Mouse (Mus musculus) hindbrain, embryonic 15.5 days (tissue): Measurements from ENCODE around the gene Sdcbp2. TPM values are rescaled to one million over a fixed set of nuclear protein-coding genes. Genes with fewer than 3 reads are reported as not detected.
"Not testable (repeated sequence)": the region's sequence is repeated elsewhere in the genome, so short reads cannot be mapped to it uniquely, and the experiment has no call there.

Experiments used
- ATAC-seq: fragments of 200-750 bp; cut with Nextera tagmentation; 2 replicates; pipeline ENCODE4 v1.8.0; 2017; ENCODE audit warnings: low read depth, moderate number of reproducible peaks, moderate TSS enrichment; ENCODE audit not compliant: low FRiP score
- H3K27ac ChIP-seq: fragments of 300-500 bp; sonication (generic); replicated peaks from 2 replicates; pipeline ENCODE4 v1.5.1; 2015; ENCODE audit warnings: mild to moderate bottlenecking, inconsistent platforms
- H3K27me3 ChIP-seq: fragments of 300-500 bp; sonication (generic); 2 replicates; pipeline ENCODE4 v1.6.1; 2015; ENCODE audit warnings: control low read depth, inconsistent platforms
- H3K36me3 ChIP-seq: fragments of 300-500 bp; sonication (generic); 2 replicates; pipeline ENCODE4 v1.6.1; 2015; ENCODE audit warnings: control low read depth, inconsistent platforms
- H3K4me1 ChIP-seq: fragments of 300-500 bp; sonication (generic); replicated peaks from 2 replicates; pipeline ENCODE4 v1.6.1; 2015; ENCODE audit warnings: control low read depth, inconsistent platforms
- H3K4me2 ChIP-seq: fragments of 300-500 bp; sonication (generic); 2 replicates; pipeline ENCODE4 v1.6.1; 2015; ENCODE audit warnings: moderate library complexity, mild to moderate bottlenecking, inconsistent platforms
- H3K4me3 ChIP-seq: fragments of 300-500 bp; sonication (generic); 2 replicates; pipeline ENCODE4 v1.5.1; 2015; ENCODE audit warnings: mild to moderate bottlenecking, inconsistent platforms
- H3K9ac ChIP-seq: fragments of 300-500 bp; sonication (generic); 2 replicates; pipeline ENCODE4 v1.6.1; 2015; ENCODE audit warnings: inconsistent platforms
- H3K9me3 ChIP-seq: fragments of 300-500 bp; sonication (generic); 2 replicates; pipeline ENCODE4 v1.6.1; 2016; ENCODE audit warnings: control low read depth, inconsistent platforms
- WGBS: fragments of 180-500 bp; shearing (Covaris S2); methylation state at CpG from one replicate; pipeline ENCODE4 v1.1.7; 2015; 5-methylcytosine and 5-hydroxymethylcytosine counted together
- polyA plus RNA-seq: library from polyadenylated mRNA; unstranded; fragments of >200 nt; fragmentation: Nextera tagmentation; extraction: Ambion mirVana; gene quantifications from 2 replicates; pipeline ENCODE4 v1.2.1, GENCODE M21; 2015

The Sdcbp2 gene
- polyA plus RNA-seq, 1 experiment from 2014 or later = 0.73 TPM

DNA sequence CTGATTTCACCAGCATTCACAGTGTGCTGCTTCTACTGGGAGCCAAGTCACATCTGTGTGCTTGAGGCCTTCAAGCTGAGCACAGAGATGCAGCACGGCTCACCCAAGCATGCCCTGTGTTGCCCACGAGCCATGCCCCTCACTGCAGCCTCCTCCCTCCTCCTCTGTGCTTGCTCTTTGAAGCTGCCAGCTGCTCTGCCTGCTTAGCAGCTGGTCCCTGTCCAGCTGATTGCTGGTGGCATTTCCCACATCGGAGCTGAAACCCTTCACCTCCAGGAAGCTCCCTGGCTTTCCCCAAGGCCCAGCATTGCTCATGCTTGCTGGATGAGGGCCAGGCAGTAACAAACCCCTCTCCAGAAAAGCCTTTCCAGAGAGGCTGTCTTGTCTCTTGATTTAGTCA is 37.6 kb downstream of the Sdcbp2 start:
- Histone ChIP-seq H3K9me3 (no peaks in the 10 kb centered on the region), H3K4me2 (no peak overlapping the region), H3K36me3 (no peaks in the 10 kb centered on the region), H3K27ac (no peak overlapping the region), H3K9ac (no peak overlapping the region), H3K27me3 (no peaks in the 10 kb centered on the region), H3K4me1 (peaks cover 19% of the 10 kb centered on the region), H3K4me3 (no peak overlapping the region)
- WGBS = 19% methylated on average over 3 of the region's 3 CpGs
- no peak; the same call in 1 of the 2 replicates for ATAC-seq

DNA sequence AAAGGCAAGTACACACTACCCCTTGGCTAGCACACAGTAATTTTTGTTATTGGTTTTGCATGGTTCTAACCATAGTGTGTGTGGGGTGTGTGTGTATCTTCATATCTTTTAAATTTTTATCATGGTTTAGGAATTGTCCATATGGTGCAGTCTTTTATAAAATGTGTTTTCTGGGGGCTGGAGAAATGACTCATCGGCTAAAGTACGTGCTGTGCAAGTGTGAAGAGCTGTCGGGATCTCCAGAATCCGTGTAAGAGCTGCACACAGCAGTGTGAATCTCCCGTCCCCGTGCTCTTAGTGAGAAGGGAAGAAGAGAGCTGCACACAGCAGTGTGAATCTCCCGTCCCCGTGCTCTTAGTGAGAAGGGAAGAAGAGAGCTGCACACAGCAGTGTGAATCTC is 43.4 kb downstream of the Sdcbp2 start:
- not testable (repeated sequence) for H3K27ac ChIP-seq, H3K4me2 ChIP-seq, H3K4me1 ChIP-seq, H3K4me3 ChIP-seq, H3K36me3 ChIP-seq, ATAC-seq, H3K9me3 ChIP-seq, H3K9ac ChIP-seq, H3K27me3 ChIP-seq
- WGBS = 87% methylated on average over 8 of the region's 8 CpGs

DNA sequence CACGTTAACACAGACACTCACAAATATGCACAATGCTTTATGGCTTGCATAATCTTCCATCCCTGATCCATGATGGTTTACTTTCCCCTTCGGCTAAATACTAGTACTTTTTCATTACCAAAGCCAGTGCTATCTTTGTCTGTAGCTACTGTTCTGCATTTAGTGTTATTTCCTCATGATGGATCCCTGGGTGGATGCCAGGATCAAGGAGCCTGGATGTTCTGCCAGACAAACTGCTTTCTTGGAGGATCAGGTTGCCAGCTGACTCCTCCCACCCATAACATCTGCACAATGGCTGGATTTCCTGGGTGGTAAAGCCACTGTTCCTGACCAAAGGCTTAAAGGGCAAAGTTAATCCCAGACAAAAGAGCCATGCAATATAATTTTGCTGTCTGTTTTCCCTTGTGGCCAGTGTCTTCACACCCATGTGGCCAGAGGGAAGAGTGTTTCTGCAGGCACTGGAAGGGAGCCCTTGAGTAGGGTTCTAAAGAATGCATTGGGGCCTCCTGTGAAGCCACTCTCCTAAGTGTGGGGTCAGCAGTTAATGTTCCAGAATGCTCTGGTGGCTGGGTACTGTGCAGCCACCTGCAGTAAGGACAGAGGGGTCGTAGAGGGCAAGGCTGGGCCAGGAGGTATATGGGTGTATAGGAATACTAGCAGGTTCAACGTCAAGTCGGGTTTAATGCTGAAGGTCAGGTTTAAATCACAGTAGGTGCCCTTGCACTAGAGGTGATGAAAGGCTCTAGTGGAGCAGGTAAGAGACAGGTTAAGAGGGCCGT is 44.3 kb downstream of the Sdcbp2 start:
- Histone ChIP-seq H3K36me3 (no peaks in the 10 kb centered on the region), H3K27me3 (no peaks in the 10 kb centered on the region), H3K4me1 (no peaks in the 10 kb centered on the region), H3K9me3 (no peaks in the 10 kb centered on the region), H3K4me2 (no peak overlapping the region), H3K9ac (no peak overlapping the region), H3K4me3 (no peak overlapping the region), H3K27ac (no peak overlapping the region)
- 76% methylated on average over 6 of the region's 6 CpGs for WGBS
- ATAC-seq = no peak

DNA sequence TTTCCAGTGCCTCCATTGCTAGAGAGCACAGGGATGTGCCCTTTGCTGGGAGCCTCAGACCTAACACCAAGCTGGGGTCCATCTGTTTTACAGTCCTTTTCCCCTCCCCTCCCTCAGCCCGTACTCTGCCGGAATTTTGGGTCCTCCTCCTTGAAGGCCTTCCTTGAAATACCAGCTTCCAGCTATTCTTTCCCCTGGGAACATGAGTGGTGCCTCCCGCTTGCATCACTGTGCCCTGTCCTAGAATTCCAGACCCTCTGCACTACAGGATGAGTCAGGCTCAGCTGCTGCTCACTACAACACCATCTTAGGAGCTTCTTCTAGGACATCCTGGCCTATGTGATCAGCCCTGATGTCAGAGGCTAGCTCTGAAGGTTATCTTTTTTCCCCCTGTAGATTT is 51.4 kb downstream of the Sdcbp2 start:
- 85% methylated on average over 3 of the region's 3 CpGs for WGBS
- Histone ChIP-seq H3K4me2 (no peak overlapping the region), H3K4me3 (no peak overlapping the region), H3K9ac (no peak overlapping the region), H3K27me3 (no peaks in the 10 kb centered on the region), H3K27ac (no peak overlapping the region), H3K9me3 (no peaks in the 10 kb centered on the region), H3K36me3 (no peaks in the 10 kb centered on the region; the same call in 1 of the 2 replicates), H3K4me1 (peaks cover 5% of the 10 kb centered on the region)
- ATAC-seq = no peak

DNA sequence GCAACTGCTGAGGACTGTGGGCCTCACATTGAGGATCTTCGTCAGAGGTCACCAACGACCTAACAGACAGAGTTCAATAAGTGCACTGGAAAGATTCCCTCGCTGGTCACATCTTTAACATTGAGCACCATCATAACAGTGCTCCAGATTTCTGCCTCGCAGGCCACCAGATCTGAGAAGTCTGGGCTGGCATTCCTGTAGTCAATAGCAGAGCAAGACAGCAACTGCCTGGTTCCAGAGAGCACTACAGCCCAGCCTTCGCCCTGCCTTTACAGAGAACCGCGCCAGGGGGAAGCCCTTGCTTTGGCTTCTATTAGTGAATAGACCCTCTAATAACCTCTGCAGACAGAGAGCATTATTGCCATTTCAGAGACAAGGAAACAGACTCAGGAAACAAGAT is 53.9 kb downstream of the Sdcbp2 start:
- Histone ChIP-seq H3K4me1 (peaks cover 30% of the 10 kb centered on the region), H3K4me3 (no peak overlapping the region), H3K27ac (no peak overlapping the region), H3K27me3 (no peaks in the 10 kb centered on the region), H3K9me3 (no peaks in the 10 kb centered on the region), H3K9ac (no peak overlapping the region), H3K36me3 (no peaks in the 10 kb centered on the region; the same call in 1 of the 2 replicates), H3K4me2 (no peak overlapping the region)
- WGBS = 93% methylated on average over 7 of the region's 7 CpGs
- ATAC-seq = no peak

DNA sequence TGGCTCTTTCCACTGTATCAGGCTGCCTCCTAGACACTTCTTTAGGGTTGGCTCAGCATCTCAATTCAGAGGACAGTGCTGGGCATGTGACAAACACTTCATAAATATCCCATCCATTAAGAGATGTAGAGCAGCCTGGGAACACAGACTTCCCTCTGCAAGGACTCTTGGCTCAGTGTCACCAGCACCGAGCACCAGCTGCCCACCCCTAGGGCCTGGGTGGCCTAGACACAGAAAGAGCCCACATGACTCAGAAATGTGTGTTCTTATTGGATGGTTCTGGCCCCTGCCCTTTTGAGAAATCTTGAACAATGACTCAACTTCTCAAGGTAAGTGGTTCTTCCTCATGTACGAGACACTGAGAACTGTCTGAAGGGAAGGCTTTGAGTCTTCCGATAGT is 55.6 kb downstream of the Sdcbp2 start:
- peaks cover 39% of the 10 kb centered on the region for H3K4me1 ChIP-seq
- no peak overlapping the region for H3K9ac ChIP-seq
- no peak overlapping the region for H3K4me3 ChIP-seq
- H3K27ac ChIP-seq = no peak overlapping the region
- no peaks in the 10 kb centered on the region for H3K9me3 ChIP-seq
- ATAC-seq = no peak
- no peaks in the 10 kb centered on the region for H3K27me3 ChIP-seq
- WGBS = 87% methylated on average over 3 of the region's 3 CpGs
- H3K4me2 ChIP-seq = no peak overlapping the region
- H3K36me3 ChIP-seq = no peaks in the 10 kb centered on the region; the same call in 1 of the 2 replicates

DNA sequence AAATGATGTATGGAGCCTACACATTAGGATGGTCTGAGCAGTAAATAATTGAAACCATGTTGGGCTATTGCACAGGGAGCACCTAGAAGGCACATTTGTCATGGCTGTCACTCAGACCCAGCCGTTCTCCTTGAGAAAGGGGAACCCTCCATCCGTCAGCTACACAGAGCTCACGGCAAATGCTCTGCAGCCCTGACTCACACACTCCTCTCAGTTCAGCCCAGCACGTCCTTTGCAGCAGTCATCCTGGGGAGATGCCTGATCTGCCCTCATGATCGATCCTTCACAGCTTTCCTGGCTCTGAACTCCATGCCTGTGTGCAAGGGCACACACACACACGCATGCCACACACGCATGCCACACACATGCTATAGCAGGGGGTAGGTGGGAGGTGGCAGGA is 56.9 kb downstream of the Sdcbp2 start:
- Histone ChIP-seq H3K36me3 (no peaks in the 10 kb centered on the region; the same call in 1 of the 2 replicates), H3K9ac (no peak overlapping the region), H3K4me1 (peaks cover 42% of the 10 kb centered on the region), H3K9me3 (no peaks in the 10 kb centered on the region), H3K4me2 (peak overlapping the region; percentile 31), H3K27ac (no peak overlapping the region), H3K4me3 (no peak overlapping the region), H3K27me3 (no peaks in the 10 kb centered on the region)
- no peak for ATAC-seq
- 57% methylated on average over 7 of the region's 7 CpGs for WGBS

DNA sequence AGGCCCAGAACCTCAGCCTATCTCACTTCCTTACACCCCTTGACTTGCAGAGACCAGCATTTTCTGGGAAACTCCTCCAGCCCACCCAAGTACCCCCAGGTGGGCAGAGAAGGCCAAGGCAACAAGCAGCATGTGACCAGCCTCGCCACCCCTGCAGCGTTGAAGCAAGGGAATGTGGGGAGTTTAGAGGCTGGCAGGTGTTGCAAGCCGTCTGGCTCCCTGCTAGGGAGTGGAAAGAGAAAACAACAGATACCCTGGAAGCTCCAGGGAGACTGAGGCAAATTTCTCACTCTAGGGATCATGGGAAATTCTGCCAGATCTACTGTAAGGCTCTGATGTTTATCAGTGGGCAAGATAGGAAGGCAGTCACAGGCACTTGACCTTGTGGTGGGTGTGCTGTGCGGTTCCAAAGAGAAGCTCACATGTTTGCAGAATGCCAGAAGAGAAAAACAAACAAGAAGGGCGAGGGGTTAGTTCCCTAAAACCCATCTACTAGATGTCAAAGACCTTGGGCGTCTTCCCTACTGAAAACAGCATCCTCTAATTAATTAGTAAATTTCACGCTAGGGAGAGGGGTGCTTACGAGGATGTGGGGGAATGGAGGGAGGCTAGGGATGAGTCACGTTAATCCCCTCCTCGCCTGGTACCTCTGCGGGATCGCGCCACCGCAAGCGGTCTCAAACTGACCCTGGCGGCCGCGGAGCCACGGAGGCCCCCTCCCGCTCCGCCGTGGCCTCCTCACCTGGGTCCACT is 59.2 kb downstream of the Sdcbp2 start:
- Histone ChIP-seq H3K27ac (peak overlapping the region; percentile 93), H3K4me2 (peak overlapping the region; percentile 58), H3K4me3 (peak overlapping the region; percentile 72), H3K27me3 (no peaks in the 10 kb centered on the region), H3K9me3 (no peaks in the 10 kb centered on the region), H3K36me3 (no peaks in the 10 kb centered on the region), H3K9ac (peak overlapping the region; percentile 84), H3K4me1 (peaks cover 52% of the 10 kb centered on the region)
- WGBS = 3% methylated on average over 19 of the region's 22 CpGs
- no peak for ATAC-seq

DNA sequence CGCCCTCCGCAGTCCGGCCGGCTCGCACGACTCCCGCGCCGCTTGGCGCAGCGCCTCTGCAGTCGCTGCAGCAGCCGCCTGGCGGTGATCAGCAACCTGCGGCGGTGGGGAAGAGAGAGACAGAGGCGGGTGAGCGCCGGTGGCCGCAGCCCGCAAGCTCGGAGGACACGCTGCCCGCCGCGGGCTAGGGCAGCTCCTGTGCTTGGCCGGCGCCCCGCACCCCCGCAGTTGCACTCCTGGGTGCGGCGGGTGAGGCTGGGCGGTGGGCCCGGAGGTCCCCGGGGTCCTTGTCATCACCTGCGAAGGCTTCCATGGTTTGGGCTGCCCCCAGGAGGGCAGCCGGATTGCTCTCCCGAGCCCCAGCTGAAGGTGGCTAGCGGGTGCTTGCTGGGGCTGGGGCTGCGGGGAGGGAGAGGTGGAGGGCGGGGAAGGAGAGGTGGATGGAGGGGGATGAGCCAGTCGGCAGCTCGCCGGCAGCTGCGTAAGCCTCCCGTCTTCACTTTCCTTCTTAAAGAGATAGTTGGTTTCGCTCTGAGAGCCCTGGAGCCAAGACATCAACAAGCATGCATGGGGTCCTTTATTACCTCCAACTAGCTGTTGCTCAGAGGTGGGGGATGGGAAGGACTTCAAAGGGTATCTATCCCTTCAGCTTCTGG is 59.9 kb downstream of the Sdcbp2 start, which contains the start of gene Snph:
Gene Snph (minus strand): TSS at position 435 of the 656 bp plus-strand sequence.
- peak; percentile 93 for ATAC-seq
- H3K9me3 ChIP-seq = no peaks in the 10 kb centered on the region

DNA sequence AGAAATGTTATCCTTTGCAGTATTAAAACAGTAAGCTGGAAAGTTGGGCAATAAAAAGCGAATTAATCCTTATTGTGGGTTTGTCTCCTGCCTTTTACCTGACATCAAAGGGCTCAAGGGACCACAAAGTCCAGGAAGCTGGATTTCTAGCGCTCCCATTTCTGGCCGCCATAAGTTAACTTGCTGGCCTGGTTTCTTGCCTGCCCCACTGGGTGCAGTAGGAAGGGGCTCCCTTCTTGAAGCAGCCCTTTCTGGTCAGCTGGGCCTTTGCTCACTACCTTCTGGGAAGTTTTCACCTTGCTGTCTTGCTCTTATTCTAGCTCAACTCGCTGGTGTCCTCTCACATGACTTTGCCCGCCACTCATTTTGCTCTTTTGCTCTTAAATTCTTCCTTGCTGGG is 60.6 kb downstream of the Sdcbp2 start:
- 47% methylated on average over 5 of the region's 5 CpGs for WGBS
- no peaks in the 10 kb centered on the region for H3K9me3 ChIP-seq
- no peak overlapping the region; the same call in 1 of the 2 replicates for H3K27ac ChIP-seq
- H3K4me1 ChIP-seq = peaks cover 52% of the 10 kb centered on the region
- no peaks in the 10 kb centered on the region for H3K36me3 ChIP-seq
- no peak overlapping the region for H3K9ac ChIP-seq
- no peak for ATAC-seq
- peak overlapping the region; percentile 58 for H3K4me2 ChIP-seq
- H3K27me3 ChIP-seq = no peaks in the 10 kb centered on the region
- peak overlapping the region; percentile 72 for H3K4me3 ChIP-seq

More for the DNA sequence above, 59.9 kb downstream of the Sdcbp2 start, which contains the start of gene Snph:
- H3K9ac ChIP-seq = peak within 1 kb of the TSS; percentile 84
- H3K36me3 ChIP-seq = no peaks in the 10 kb centered on the region
- H3K27ac ChIP-seq = peak within 1 kb of the TSS; percentile 93
- whole genome bisulfite sequencing = under 1% methylated on average over 47 of the region's 47 CpGs
- peak within 1 kb of the TSS; percentile 72 for H3K4me3 ChIP-seq
- peaks cover 52% of the 10 kb centered on the region for H3K4me1 ChIP-seq
- H3K27me3 ChIP-seq = no peaks in the 10 kb centered on the region
- H3K4me2 ChIP-seq = peak within 1 kb of the TSS; percentile 58

DNA sequence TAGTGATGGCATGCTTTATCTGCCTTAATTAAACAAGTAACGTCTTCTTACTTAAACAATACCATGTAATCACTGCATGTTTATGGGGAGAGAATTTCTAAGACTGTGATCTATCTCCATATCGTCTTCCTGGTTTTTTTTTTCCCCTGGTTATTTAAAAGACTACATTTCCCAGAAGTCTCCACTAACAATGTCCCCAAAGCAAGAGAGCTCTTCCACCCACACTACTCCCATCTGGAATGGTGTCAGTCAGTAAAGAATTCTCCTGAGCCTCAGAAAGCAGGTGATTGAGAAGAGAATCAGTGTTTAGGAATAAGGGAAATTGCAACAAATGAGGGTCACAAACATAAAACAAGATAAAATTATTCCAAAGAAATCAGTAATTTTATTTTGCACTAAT is 62.5 kb downstream of the Sdcbp2 start:
- no peak overlapping the region for H3K9ac ChIP-seq
- H3K9me3 ChIP-seq = no peaks in the 10 kb centered on the region
- 37% methylated on average over 2 of the region's 2 CpGs for WGBS
- no peaks in the 10 kb centered on the region for H3K36me3 ChIP-seq
- no peak overlapping the region for H3K27ac ChIP-seq
- no peaks in the 10 kb centered on the region for H3K27me3 ChIP-seq
- no peak overlapping the region for H3K4me3 ChIP-seq
- no peak overlapping the region for H3K4me2 ChIP-seq
- ATAC-seq = no peak
- H3K4me1 ChIP-seq = peaks cover 35% of the 10 kb centered on the region
